Mouse (Mus musculus): ENCODE results near the gene Plagl2. TPM values are rescaled to one million over a fixed set of nuclear protein-coding genes. Genes with fewer than 3 reads are reported as not detected.

Plagl2 gene
- polyA plus RNA-seq, 1 experiment from 2014 or later = 40.4 TPM

- Histone ChIP-seq H3K4me2 (ENCODE audit: low read depth, low read length, severe bottlenecking) (no peak overlapping the region), H3K4me3 (ENCODE audit: low read depth, low read length) (no peak overlapping the region), H3K27ac (ENCODE audit: low read depth, low read length) (no peak overlapping the region), H3K9ac (ENCODE audit: low read length) (no peak overlapping the region), H3K9me3 (ENCODE audit: control insufficient read depth, low read length) (no peaks in the 10 kb centered on the region), H3K4me1 (replicated peaks; ENCODE audit: control insufficient read depth, insufficient read depth, low read length) (no peaks in the 10 kb centered on the region; the same call in 1 of the 2 replicates), H3K36me3 (ENCODE audit: control insufficient read depth, insufficient read depth, low read length) (peaks cover 18% of the 10 kb centered on the region), H3K27me3 (ENCODE audit: control insufficient read depth, insufficient read depth, low read length) (no peaks in the 10 kb centered on the region)
- DNase-seq (ENCODE audit: low spot score) (no peak), ATAC-seq (replicated peaks; ENCODE audit: low FRiP score) (no peak)
- WGBS = 93% methylated on average over 4 of the region's 4 CpGs
Observed at GRCm38 (mm10) chr2:153227959-153228358, 13.3 kb downstream of the Plagl2 start.

- Histone ChIP-seq H3K4me1 (replicated peaks; ENCODE audit: control insufficient read depth, insufficient read depth, low read length) (no peaks in the 10 kb centered on the region; the same call in 1 of the 2 replicates), H3K9me3 (ENCODE audit: control insufficient read depth, low read length) (no peaks in the 10 kb centered on the region), H3K4me2 (ENCODE audit: low read depth, low read length, severe bottlenecking) (peak overlapping the region; percentile 56; the same call in 1 of the 2 replicates), H3K27me3 (ENCODE audit: control insufficient read depth, insufficient read depth, low read length) (no peaks in the 10 kb centered on the region), H3K9ac (ENCODE audit: low read length) (no peak overlapping the region), H3K36me3 (ENCODE audit: control insufficient read depth, insufficient read depth, low read length) (peaks cover 2% of the 10 kb centered on the region), H3K4me3 (ENCODE audit: low read depth, low read length) (peak overlapping the region; percentile 31; the same call in 1 of the 2 replicates), H3K27ac (ENCODE audit: low read depth, low read length) (no peak overlapping the region)
- DNase-seq (ENCODE audit: low spot score) (no peak), ATAC-seq (replicated peaks; ENCODE audit: low FRiP score) (no peak)
- 10% methylated on average over 3 of the region's 3 CpGs for WGBS
Observed at GRCm38 (mm10) chr2:153225595-153225953, 15.7 kb downstream of the Plagl2 start.

GRCm38 (mm10) chr2:153224946-153225594, 16.2 kb downstream of the Plagl2 start, which contains the start of gene Tspyl3:
Tspyl3 (minus strand) TSS chr2:153225441.
- peak; percentile 72 for DNase-seq (ENCODE audit: low spot score)
- Histone ChIP-seq H3K9me3 (ENCODE audit: control insufficient read depth, low read length) (no peaks in the 10 kb centered on the region), H3K27me3 (ENCODE audit: control insufficient read depth, insufficient read depth, low read length) (no peaks in the 10 kb centered on the region), H3K4me2 (ENCODE audit: low read depth, low read length, severe bottlenecking) (peak within 1 kb of the TSS; percentile 56), H3K36me3 (ENCODE audit: control insufficient read depth, insufficient read depth, low read length) (peaks cover 2% of the 10 kb centered on the region; the same call in 1 of the 2 replicates), H3K27ac (ENCODE audit: low read depth, low read length) (no peak within 1 kb of the TSS), H3K9ac (ENCODE audit: low read length) (peak within 1 kb of the TSS; percentile 61), H3K4me3 (ENCODE audit: low read depth, low read length) (peak within 1 kb of the TSS; percentile 31), H3K4me1 (replicated peaks; ENCODE audit: control insufficient read depth, insufficient read depth, low read length) (no peaks in the 10 kb centered on the region; the same call in 1 of the 2 replicates)
- ATAC-seq (replicated peaks; ENCODE audit: low FRiP score) = peak; percentile 58; the same call in 1 of the 2 replicates
- WGBS = 2% methylated on average over 31 of the region's 31 CpGs

DNA sequence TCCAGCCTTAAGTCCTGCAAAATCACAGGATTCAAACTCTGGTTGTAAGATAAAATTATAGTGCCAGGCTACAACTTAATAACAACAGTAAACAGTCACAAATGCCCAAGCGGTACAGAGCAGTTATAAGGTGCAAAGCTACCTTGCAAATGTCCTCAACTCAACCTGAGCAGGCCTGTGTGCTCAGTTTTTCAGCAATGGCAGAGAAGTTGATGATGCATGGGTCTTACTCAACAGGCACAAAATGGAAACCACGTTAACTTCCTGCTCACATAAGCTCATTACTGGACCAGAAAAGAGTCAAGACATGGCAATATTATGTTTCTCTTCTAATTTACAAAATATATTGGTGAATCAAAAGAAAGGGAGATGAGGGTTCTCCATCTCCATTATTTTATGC, 18.7 kb downstream of the Plagl2 start:
- no peak for ATAC-seq (replicated peaks; ENCODE audit: low FRiP score)
- Histone ChIP-seq H3K4me2 (ENCODE audit: low read depth, low read length, severe bottlenecking) (no peak overlapping the region), H3K27me3 (ENCODE audit: control insufficient read depth, insufficient read depth, low read length) (no peaks in the 10 kb centered on the region), H3K27ac (ENCODE audit: low read depth, low read length) (no peak overlapping the region), H3K36me3 (ENCODE audit: control insufficient read depth, insufficient read depth, low read length) (no peaks in the 10 kb centered on the region), H3K4me3 (ENCODE audit: low read depth, low read length) (no peak overlapping the region), H3K9me3 (ENCODE audit: control insufficient read depth, low read length) (no peaks in the 10 kb centered on the region), H3K4me1 (replicated peaks; ENCODE audit: control insufficient read depth, insufficient read depth, low read length) (no peaks in the 10 kb centered on the region; the same call in 1 of the 2 replicates), H3K9ac (ENCODE audit: low read length) (no peak overlapping the region)
- WGBS = 97% methylated on average over 2 of the region's 2 CpGs
- DNase-seq (ENCODE audit: low spot score) = no peak

DNA sequence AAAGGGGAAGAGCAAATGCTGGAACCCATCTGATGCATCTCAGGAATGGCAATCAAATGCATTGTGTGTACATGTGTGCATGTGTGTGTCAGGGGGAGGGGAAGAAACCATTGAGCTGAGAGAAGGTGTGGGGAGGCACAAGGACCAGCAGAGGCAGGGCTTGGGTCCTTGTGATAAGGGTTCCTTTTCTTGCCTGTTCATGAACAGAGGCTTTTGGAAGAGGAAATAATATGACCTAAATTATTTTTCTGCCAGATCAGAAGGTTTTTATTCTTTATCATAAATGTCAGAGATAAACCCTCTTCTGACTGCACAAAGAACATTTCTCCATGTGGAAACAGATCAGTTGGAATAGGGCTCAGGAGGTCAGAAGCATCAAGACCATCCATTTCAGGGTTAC, 19.1 kb downstream of the Plagl2 start:
- no peak overlapping the region for H3K9ac ChIP-seq (ENCODE audit: low read length)
- no peaks in the 10 kb centered on the region for H3K9me3 ChIP-seq (ENCODE audit: control insufficient read depth, low read length)
- H3K36me3 ChIP-seq (ENCODE audit: control insufficient read depth, insufficient read depth, low read length) = no peaks in the 10 kb centered on the region
- H3K27ac ChIP-seq (ENCODE audit: low read depth, low read length) = no peak overlapping the region
- no peak overlapping the region for H3K4me3 ChIP-seq (ENCODE audit: low read depth, low read length)
- no peak overlapping the region for H3K4me2 ChIP-seq (ENCODE audit: low read depth, low read length, severe bottlenecking)
- H3K4me1 ChIP-seq (replicated peaks; ENCODE audit: control insufficient read depth, insufficient read depth, low read length) = no peaks in the 10 kb centered on the region; the same call in 1 of the 2 replicates
- DNase-seq (ENCODE audit: low spot score) (no peak), ATAC-seq (replicated peaks; ENCODE audit: low FRiP score) (no peak)
- H3K27me3 ChIP-seq (ENCODE audit: control insufficient read depth, insufficient read depth, low read length) = no peaks in the 10 kb centered on the region

GRCm38 (mm10) chr2:153221620-153222019, 19.6 kb downstream of the Plagl2 start:
- Histone ChIP-seq H3K4me2 (ENCODE audit: low read depth, low read length, severe bottlenecking) (no peak overlapping the region), H3K9ac (ENCODE audit: low read length) (no peak overlapping the region), H3K27ac (ENCODE audit: low read depth, low read length) (no peak overlapping the region), H3K9me3 (ENCODE audit: control insufficient read depth, low read length) (no peaks in the 10 kb centered on the region), H3K4me3 (ENCODE audit: low read depth, low read length) (no peak overlapping the region), H3K27me3 (ENCODE audit: control insufficient read depth, insufficient read depth, low read length) (no peaks in the 10 kb centered on the region), H3K4me1 (replicated peaks; ENCODE audit: control insufficient read depth, insufficient read depth, low read length) (no peaks in the 10 kb centered on the region; the same call in 1 of the 2 replicates), H3K36me3 (ENCODE audit: control insufficient read depth, insufficient read depth, low read length) (no peaks in the 10 kb centered on the region)
- 93% methylated on average over 4 of the region's 4 CpGs for WGBS
- DNase-seq (ENCODE audit: low spot score) = no peak
- no peak for ATAC-seq (replicated peaks; ENCODE audit: low FRiP score)

- DNase-seq (ENCODE audit: low spot score) = no peak
- Histone ChIP-seq H3K4me1 (replicated peaks; ENCODE audit: control insufficient read depth, insufficient read depth, low read length) (no peaks in the 10 kb centered on the region), H3K27me3 (ENCODE audit: control insufficient read depth, insufficient read depth, low read length) (no peaks in the 10 kb centered on the region), H3K27ac (ENCODE audit: low read depth, low read length) (no peak overlapping the region), H3K4me3 (ENCODE audit: low read depth, low read length) (no peak overlapping the region), H3K4me2 (ENCODE audit: low read depth, low read length, severe bottlenecking) (no peak overlapping the region), H3K9ac (ENCODE audit: low read length) (no peak overlapping the region), H3K36me3 (ENCODE audit: control insufficient read depth, insufficient read depth, low read length) (no peaks in the 10 kb centered on the region), H3K9me3 (ENCODE audit: control insufficient read depth, low read length) (no peaks in the 10 kb centered on the region)
- WGBS = 72% methylated on average over 3 of the region's 3 CpGs
- ATAC-seq (replicated peaks; ENCODE audit: low FRiP score) = no peak
Observed at GRCm38 (mm10) chr2:153218516-153218915, 22.7 kb downstream of the Plagl2 start.

DNA sequence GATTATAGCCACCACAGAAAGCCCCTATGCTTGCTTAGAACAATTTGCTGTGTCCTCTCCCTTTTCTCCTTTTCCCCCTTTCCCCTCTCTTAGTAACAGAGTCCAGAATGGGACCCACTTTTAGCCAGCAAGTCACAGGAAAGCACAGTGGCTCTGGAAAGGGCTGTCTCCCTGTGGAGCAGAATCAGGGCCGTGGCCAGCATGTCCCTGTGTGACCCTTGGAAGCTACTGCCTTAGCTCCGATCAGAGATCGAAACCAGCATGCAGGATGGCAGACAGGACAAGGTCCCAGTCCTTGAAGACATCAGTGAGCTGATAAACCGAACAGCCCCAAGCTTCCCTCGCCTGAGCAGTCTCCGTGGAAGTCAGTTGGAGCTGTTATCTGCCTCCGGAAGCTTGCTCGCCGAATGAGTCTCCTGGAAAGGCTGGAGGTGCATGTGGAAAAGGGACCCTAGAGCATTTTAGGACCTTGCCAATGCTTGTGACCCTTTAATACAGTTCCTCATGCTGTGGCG, 23.3 kb downstream of the Plagl2 start:
- no peak for DNase-seq (ENCODE audit: low spot score)
- H3K36me3 ChIP-seq (ENCODE audit: control insufficient read depth, insufficient read depth, low read length) = no peaks in the 10 kb centered on the region
- ATAC-seq (replicated peaks; ENCODE audit: low FRiP score) = no peak
- H3K9me3 ChIP-seq (ENCODE audit: control insufficient read depth, low read length) = no peaks in the 10 kb centered on the region
- 92% methylated on average over 10 of the region's 10 CpGs for WGBS
- no peak overlapping the region for H3K27ac ChIP-seq (ENCODE audit: low read depth, low read length)
- H3K27me3 ChIP-seq (ENCODE audit: control insufficient read depth, insufficient read depth, low read length) = no peaks in the 10 kb centered on the region
- no peak overlapping the region for H3K9ac ChIP-seq (ENCODE audit: low read length)
- H3K4me3 ChIP-seq (ENCODE audit: low read depth, low read length) = no peak overlapping the region
- H3K4me2 ChIP-seq (ENCODE audit: low read depth, low read length, severe bottlenecking) = no peak overlapping the region
- H3K4me1 ChIP-seq (replicated peaks; ENCODE audit: control insufficient read depth, insufficient read depth, low read length) = no peaks in the 10 kb centered on the region

- DNase-seq (ENCODE audit: low spot score) (no peak), ATAC-seq (replicated peaks; ENCODE audit: low FRiP score) (no peak)
- Histone ChIP-seq H3K4me2 (ENCODE audit: low read depth, low read length, severe bottlenecking) (no peak overlapping the region), H3K9me3 (ENCODE audit: control insufficient read depth, low read length) (no peaks in the 10 kb centered on the region), H3K36me3 (ENCODE audit: control insufficient read depth, insufficient read depth, low read length) (no peaks in the 10 kb centered on the region), H3K4me1 (replicated peaks; ENCODE audit: control insufficient read depth, insufficient read depth, low read length) (no peaks in the 10 kb centered on the region), H3K4me3 (ENCODE audit: low read depth, low read length) (no peak overlapping the region), H3K27ac (ENCODE audit: low read depth, low read length) (no peak overlapping the region), H3K9ac (ENCODE audit: low read length) (no peak overlapping the region), H3K27me3 (ENCODE audit: control insufficient read depth, insufficient read depth, low read length) (no peaks in the 10 kb centered on the region)
- 88% methylated on average over 4 of the region's 4 CpGs for WGBS
Observed at GRCm38 (mm10) chr2:153215421-153215820, 25.8 kb downstream of the Plagl2 start.

All from forebrain, embryonic 11.5 days (tissue).